Mouse (Mus musculus): ENCODE data around the gene Sgtb.

Gene Sgtb

GRCm38 (mm10) chr13:104109288-104109815 is at the start of gene Sgtb, which contains the start of gene Nln:
Sgtb (plus strand) TSS chr13:104109741.
Nln (minus strand) TSS chr13:104109614.
- peak; percentile 76 for DNase-seq

GRCm38 (mm10) chr13:104060231-104060630 is 49.3 kb upstream of the Sgtb start:
- DNase-seq: no peak

- DNase-seq: peak; percentile 55
Measured at GRCm38 (mm10) chr13:104061975-104062750, 47.4 kb upstream of the Sgtb start.

GRCm38 (mm10) chr13:104063061-104063460 is 46.5 kb upstream of the Sgtb start:
- peak; percentile 55 for DNase-seq

GRCm38 (mm10) chr13:104065649-104066347 is 43.7 kb upstream of the Sgtb start:
- no peak for DNase-seq

GRCm38 (mm10) chr13:104069216-104069615 is 40.3 kb upstream of the Sgtb start:
- no peak for DNase-seq

GRCm38 (mm10) chr13:104070703-104071102 is 38.8 kb upstream of the Sgtb start:
- no peak for DNase-seq

- DNase-seq: no peak
Measured at GRCm38 (mm10) chr13:104072351-104072750, 37.2 kb upstream of the Sgtb start.

- DNase-seq: no peak
Measured at GRCm38 (mm10) chr13:104074230-104074629, 35.3 kb upstream of the Sgtb start.

- no peak for DNase-seq
Measured at GRCm38 (mm10) chr13:104074731-104075130, 34.8 kb upstream of the Sgtb start.

- DNase-seq: no peak
Measured at GRCm38 (mm10) chr13:104076993-104077392, 32.5 kb upstream of the Sgtb start.

GRCm38 (mm10) chr13:104082504-104082903 is 27.0 kb upstream of the Sgtb start:
- DNase-seq: no peak

GRCm38 (mm10) chr13:104084600-104084999 is 24.9 kb upstream of the Sgtb start:
- no peak for DNase-seq

GRCm38 (mm10) chr13:104089387-104089786 is 20.2 kb upstream of the Sgtb start:
- DNase-seq: peak; percentile 19

- DNase-seq: no peak
Measured at GRCm38 (mm10) chr13:104091734-104092133, 17.8 kb upstream of the Sgtb start.

- DNase-seq: no peak
Measured at GRCm38 (mm10) chr13:104094531-104095385, 14.8 kb upstream of the Sgtb start.

GRCm38 (mm10) chr13:104095955-104096354 is 13.6 kb upstream of the Sgtb start:
- DNase-seq: no peak

- no peak for DNase-seq
Measured at GRCm38 (mm10) chr13:104097190-104097589, 12.4 kb upstream of the Sgtb start.

- DNase-seq: no peak
Measured at GRCm38 (mm10) chr13:104100416-104100815, 9.1 kb upstream of the Sgtb start.

- DNase-seq: no peak
Measured at GRCm38 (mm10) chr13:104101606-104102235, 7.8 kb upstream of the Sgtb start.

- DNase-seq: no peak
Measured at GRCm38 (mm10) chr13:104108651-104109287, 772 bp upstream of the Sgtb start.

Measured in cerebellum, adult 11 months (tissue).